ENCODE assay signal across 9 mouse cellular contexts in the genomic region with DNA sequence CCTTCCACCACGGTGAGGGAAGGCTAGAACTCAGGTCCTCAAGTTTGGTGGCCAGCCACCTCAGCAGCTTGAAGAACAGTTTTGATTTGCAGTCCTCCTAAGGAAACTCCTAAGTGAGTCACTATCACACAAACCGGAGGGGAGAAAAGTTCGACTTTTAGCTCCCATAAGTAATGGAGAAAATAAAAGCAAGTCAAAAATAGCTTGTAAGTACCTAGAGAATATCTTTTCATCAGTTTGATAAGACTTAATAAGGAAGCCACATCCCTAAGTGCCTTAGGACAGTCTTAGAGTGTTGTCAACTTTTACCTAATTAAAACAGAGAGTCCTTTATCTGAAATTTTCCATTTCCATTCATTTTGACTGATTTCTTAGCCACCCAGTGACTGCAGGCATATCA. TPM values are rescaled to one million over a fixed set of nuclear protein-coding genes. Genes with fewer than 3 reads are reported as not detected.
DNase-seq lines count a peak whose midpoint lies in the region; ATAC-seq and TF ChIP-seq lines count a peak whose summit lies in the region.
"Had no signal": no experiment of that assay in that cellular context is flagged by ENCODE, and none has a peak within 500 bp of the region (broad histone marks: within the 10 kb centered on the region; RNA-seq: fewer than 3 reads in every experiment).

No protein-coding gene starts in this region.

- no peak for DNase-seq in kidney, postnatal 0 days (ENCODE audit: low spot score)
- DNase-seq in kidney, adult 18-20 months, result no peak
- DNase-seq in liver, postnatal 0 days, result no peak
- no peak for DNase-seq in urinary bladder, postnatal 4 days (ENCODE audit: low spot score in 2 of 2)
- DNase-seq: cerebellum, adult 9-10 months; right cerebral cortex, postnatal 14 days had no signal

- TF ChIP-seq CTCF in kidney, postnatal 0 days (IDR thresholded peaks at IDR 0.05; ENCODE audit: low read depth), result no peak
- no peak for TF ChIP-seq CTCF in liver, postnatal 0 days (IDR thresholded peaks at IDR 0.05; ENCODE audit: low read depth)

- no peaks in the 10 kb centered on the region for H3K27me3 ChIP-seq in kidney, postnatal 0 days (ENCODE audit: insufficient read depth, low read length)
- H3K27me3 ChIP-seq in embryonic facial prominence, embryonic 13.5 days, result peaks cover 41% of the 10 kb centered on the region
- peaks cover 34% of the 10 kb centered on the region for H3K27me3 ChIP-seq in hindbrain, embryonic 15.5 days
- peaks cover 14% of the 10 kb centered on the region for H3K27me3 ChIP-seq in liver, postnatal 0 days (ENCODE audit: insufficient read depth, low read length)

- no peaks in the 10 kb centered on the region for H3K9me3 ChIP-seq in kidney, postnatal 0 days (replicated peaks; ENCODE audit: low read length)
- H3K9me3 ChIP-seq in embryonic facial prominence, embryonic 13.5 days, result no peaks in the 10 kb centered on the region
- H3K9me3 ChIP-seq in hindbrain, embryonic 15.5 days, result no peaks in the 10 kb centered on the region
- no peaks in the 10 kb centered on the region for H3K9me3 ChIP-seq in liver, postnatal 0 days (ENCODE audit: low read length)

- 41% methylated on average over 3 of the region's 3 CpGs for WGBS in kidney, postnatal 0 days
- WGBS in embryonic facial prominence, embryonic 13.5 days, result 26% methylated on average over 3 of the region's 3 CpGs
- 48% methylated on average over 3 of the region's 3 CpGs for WGBS in hindbrain, embryonic 15.5 days
- WGBS in liver, postnatal 0 days (ENCODE audit: insufficient replicate concordance), result 26% methylated on average over 3 of the region's 3 CpGs

- peak overlapping the region; percentile 67; the same call in 1 of the 2 replicates for H3K9ac ChIP-seq in kidney, postnatal 0 days (ENCODE audit: low read depth, low read length)
- no peak overlapping the region for H3K9ac ChIP-seq in embryonic facial prominence, embryonic 13.5 days
- no peak overlapping the region for H3K9ac ChIP-seq in hindbrain, embryonic 15.5 days
- H3K9ac ChIP-seq in liver, postnatal 0 days (replicated peaks), result peak overlapping the region; percentile 74

- TF ChIP-seq EP300 in liver, postnatal 0 days (IDR thresholded peaks at IDR 0.05; ENCODE audit: low read depth), result no peak

- no peaks in the 10 kb centered on the region; the same call in 1 of the 2 replicates for H3K4me1 ChIP-seq in kidney, postnatal 0 days (replicated peaks; ENCODE audit: insufficient read depth, low read length)
- peaks cover 9% of the 10 kb centered on the region for H3K4me1 ChIP-seq in embryonic facial prominence, embryonic 13.5 days
- peaks cover 20% of the 10 kb centered on the region for H3K4me1 ChIP-seq in hindbrain, embryonic 15.5 days (replicated peaks)
- H3K4me1 ChIP-seq in liver, postnatal 0 days (ENCODE audit: insufficient read depth), result peaks cover 23% of the 10 kb centered on the region

- no peak overlapping the region for H3K27ac ChIP-seq in kidney, postnatal 0 days
- no peak overlapping the region for H3K27ac ChIP-seq in embryonic facial prominence, embryonic 13.5 days
- no peak overlapping the region for H3K27ac ChIP-seq in hindbrain, embryonic 15.5 days (replicated peaks)
- peak overlapping the region; percentile 97 for H3K27ac ChIP-seq in liver, postnatal 0 days (ENCODE audit: low read depth)

- H3K36me3 ChIP-seq in kidney, postnatal 0 days (ENCODE audit: insufficient read depth, low read length), result no peaks in the 10 kb centered on the region
- no peaks in the 10 kb centered on the region for H3K36me3 ChIP-seq in embryonic facial prominence, embryonic 13.5 days
- no peaks in the 10 kb centered on the region for H3K36me3 ChIP-seq in hindbrain, embryonic 15.5 days
- no peaks in the 10 kb centered on the region for H3K36me3 ChIP-seq in liver, postnatal 0 days (replicated peaks; ENCODE audit: insufficient read depth, low read length)

- peak overlapping the region; percentile 43 for H3K4me3 ChIP-seq in kidney, postnatal 0 days (replicated peaks; ENCODE audit: low read depth, low read length)
- peak overlapping the region; percentile 55 for H3K4me3 ChIP-seq in embryonic facial prominence, embryonic 13.5 days
- H3K4me3 ChIP-seq in hindbrain, embryonic 15.5 days, result no peak overlapping the region
- H3K4me3 ChIP-seq in liver, postnatal 0 days (ENCODE audit: low read depth, low read length), result peak overlapping the region; percentile 62

- H3K4me2 ChIP-seq in kidney, postnatal 0 days (ENCODE audit: low read length), result peak overlapping the region; percentile 76
- peak overlapping the region; percentile 94 for H3K4me2 ChIP-seq in embryonic facial prominence, embryonic 13.5 days
- 0 out of 2 replicates have a peak overlapping the region, but pooled peaks have one; percentile 68 for H3K4me2 ChIP-seq in hindbrain, embryonic 15.5 days
- peak overlapping the region; percentile 77 for H3K4me2 ChIP-seq in liver, postnatal 0 days (ENCODE audit: low read depth, low read length)

- no peak for ATAC-seq in kidney, postnatal 0 days (replicated peaks; ENCODE audit: low FRiP score, low read depth)
- ATAC-seq in embryonic facial prominence, embryonic 13.5 days (ENCODE audit: insufficient number of reproducible peaks, insufficient read depth, low FRiP score, low TSS enrichment, low read depth), result no peak
- no peak for ATAC-seq in hindbrain, embryonic 15.5 days (ENCODE audit: low FRiP score, low read depth)
- no peak for ATAC-seq in liver, postnatal 0 days
- ATAC-seq in megakaryocyte-erythroid progenitor cell, adult 5-6 weeks (replicated peaks; ENCODE audit: low FRiP score, low TSS enrichment, poor library complexity, severe bottlenecking), result no peak

RNA-seq across cellular contexts. Expression of gene Rbm47, which starts 23.3 kb away (rescaled TPM):
- 105 and 119 TPM in 2 replicates for polyA plus RNA-seq in kidney, postnatal 0 days (2015; fragmentation: Nextera tagmentation; extraction: Ambion mirVana)
- 6.8 and 11.3 TPM in 2 replicates for polyA plus RNA-seq in embryonic facial prominence, embryonic 13.5 days (2015; fragmentation: Nextera tagmentation; extraction: Ambion mirVana)
- 5.3 and 5.8 TPM in 2 replicates for polyA plus RNA-seq in hindbrain, embryonic 15.5 days (2015; fragmentation: Nextera tagmentation; extraction: Ambion mirVana)
- polyA plus RNA-seq in liver, postnatal 0 days (2015; fragmentation: Nextera tagmentation; extraction: Ambion mirVana), result 20.5 and 22.8 TPM in 2 replicates
- 0.17 and 0.42 TPM in 2 replicates for total RNA-seq in megakaryocyte-erythroid progenitor cell, adult 5-6 weeks (2014; fragmentation: Nextera tagmentation)
- total RNA-seq in megakaryocyte-erythroid progenitor cell, adult 5-6 weeks (2017), result 0.61 TPM in 1 of 2 replicates, not detected in the other

Comparison
In these comparisons a context has a peak if more than half of its experiments do, and no peak if none do; other contexts are left out.
1. H3K9ac ChIP-seq: peak in kidney, postnatal 0 days (single experiment) and liver, postnatal 0 days (single experiment); none in embryonic facial prominence, embryonic 13.5 days (single experiment) and hindbrain, embryonic 15.5 days (single experiment).
2. Peak in every context shown above with its lines, with median percentiles within 50 percentile points of each other: H3K4me2 ChIP-seq.